Mouse (Mus musculus): ENCODE data around the gene Gas2l1.

DNA sequence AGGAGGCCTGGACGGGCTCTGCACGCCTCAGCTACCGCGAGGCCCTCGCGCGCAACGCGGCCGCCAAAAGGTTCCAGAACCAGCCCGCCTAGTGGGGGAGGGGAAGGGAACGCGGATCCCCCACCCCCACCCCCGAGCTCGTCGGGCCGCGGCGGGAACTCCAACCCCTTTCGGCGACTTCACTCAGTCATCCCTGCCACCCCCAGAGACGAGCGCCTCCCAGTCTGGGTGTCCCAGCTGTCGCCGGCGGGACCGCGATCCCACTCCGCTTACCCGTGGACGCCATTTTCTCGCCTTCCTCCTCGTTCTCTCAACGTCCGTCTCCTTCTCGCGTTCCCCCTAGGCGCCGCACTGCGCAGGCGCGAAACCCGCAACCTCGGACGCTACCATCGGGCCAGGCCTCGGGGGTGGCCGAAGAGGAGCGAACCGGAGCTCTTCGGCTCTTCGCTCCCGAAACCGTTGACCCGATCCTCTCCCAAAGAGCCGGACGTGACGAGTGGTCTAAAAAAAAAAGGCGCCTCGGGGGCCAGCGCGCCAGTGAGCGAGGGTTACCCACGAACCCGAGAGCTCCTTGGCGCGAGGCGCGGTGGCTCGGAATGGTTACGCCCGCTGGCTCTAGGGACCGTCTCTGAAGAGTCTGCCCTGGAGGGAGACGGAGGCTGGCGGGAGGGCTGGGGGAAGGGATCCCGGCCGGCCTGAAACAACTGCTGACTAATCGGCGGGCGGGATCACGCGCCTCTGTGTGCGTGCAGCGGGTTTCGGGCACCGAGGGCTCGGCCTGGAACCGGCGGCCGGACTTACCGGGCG lies 33.8 kb upstream of the Gas2l1 start, which contains the start of the genes Rhbdd3 and Ewsr1:
- TF ChIP-seq CTCF (IDR thresholded peaks at IDR 0.05; ENCODE audit: low read depth): no peak
- peak; percentile 71 for TF ChIP-seq EP300 (optimal IDR thresholded peaks at IDR 0.05)

Data from stomach, postnatal 0 days (tissue).